Mouse (Mus musculus) cortical plate, adult 2 months (tissue): Measurements from ENCODE around the gene Rab4a.

Experiments used
- CTCF ChIP-seq: fragments of 200-500 bp; IDR thresholded peaks from 2 replicates; pipeline ENCODE4 v1.5.1; 2011; ENCODE audit warnings: mild to moderate bottlenecking, control low read depth, low read length; ENCODE audit not compliant: insufficient read depth; ENCODE audit errors: extremely low read depth
- POLR2A ChIP-seq: fragments of 200-500 bp; IDR thresholded peaks from 2 replicates; pipeline ENCODE4 v1.6.1; 2011; ENCODE audit warnings: mild to moderate bottlenecking, low read length, control low read depth; ENCODE audit not compliant: insufficient read depth; ENCODE audit errors: extremely low read depth

GRCm38 (mm10) chr8:123859648-123860259, 54.0 kb downstream of the Rab4a start, which contains the start of gene Ccsap:
- TF ChIP-seq CTCF (no peak), POLR2A (peak; percentile 63; the same call in 1 of the 2 replicates)
